Mouse (Mus musculus): ENCODE measurements around the gene Dennd1b.

The Dennd1b gene

DNA sequence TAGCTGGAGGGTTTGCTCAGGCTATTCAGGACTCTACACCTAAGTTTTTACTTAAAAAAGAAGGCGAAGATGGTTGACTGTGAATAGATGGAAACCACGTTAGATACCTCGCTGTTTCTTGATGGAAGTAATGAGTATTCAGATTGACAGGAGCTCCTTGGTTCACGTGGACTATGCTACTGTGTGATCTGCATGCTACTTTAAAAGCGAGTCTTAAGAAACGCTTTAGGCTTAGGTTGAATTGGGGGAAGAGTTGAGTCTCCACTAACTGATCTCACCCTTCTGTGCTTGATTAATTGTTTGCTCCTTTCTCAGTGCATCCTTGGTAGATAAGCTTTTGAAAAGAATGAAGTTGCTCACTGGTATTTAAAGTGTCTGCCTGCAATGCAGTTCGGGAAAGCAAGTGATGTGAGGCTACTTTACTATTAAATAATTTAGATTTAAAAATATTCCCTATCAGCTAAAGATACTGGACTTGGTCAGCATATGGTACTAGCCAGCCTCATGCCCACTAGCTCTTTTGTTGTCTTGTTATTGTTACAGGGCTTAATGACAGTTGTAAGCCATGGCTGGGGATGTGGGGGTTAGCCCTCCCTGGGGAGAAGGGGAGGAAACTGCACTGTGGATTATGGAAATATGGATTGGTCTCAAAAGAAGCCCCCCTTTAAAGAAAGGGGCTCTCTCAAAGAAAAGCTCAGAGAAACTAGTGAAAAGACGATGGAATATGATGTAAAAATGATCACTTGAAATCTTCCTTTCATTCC lies 62.8 kb downstream of the Dennd1b start:
- DNase-seq, result no peak

DNA sequence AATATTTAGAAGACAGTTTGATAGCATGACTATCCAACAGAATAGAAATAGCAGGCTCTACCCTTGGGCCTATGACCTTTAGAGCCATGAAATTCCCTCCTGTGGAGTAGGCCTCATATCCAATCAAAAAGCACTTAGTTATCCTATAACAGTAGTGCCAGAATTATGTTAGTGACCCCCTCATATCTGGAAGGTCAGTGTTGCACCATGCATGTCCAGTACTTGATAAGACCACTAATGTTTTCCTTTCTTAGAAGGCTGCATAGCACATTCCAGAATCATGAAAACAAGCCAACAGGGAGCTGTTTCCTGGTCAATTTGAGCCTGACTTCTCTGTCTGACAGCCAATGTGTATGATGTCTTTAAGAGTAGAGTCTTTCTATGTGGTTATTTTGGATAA lies 66.3 kb downstream of the Dennd1b start:
- DNase-seq, result no peak

DNA sequence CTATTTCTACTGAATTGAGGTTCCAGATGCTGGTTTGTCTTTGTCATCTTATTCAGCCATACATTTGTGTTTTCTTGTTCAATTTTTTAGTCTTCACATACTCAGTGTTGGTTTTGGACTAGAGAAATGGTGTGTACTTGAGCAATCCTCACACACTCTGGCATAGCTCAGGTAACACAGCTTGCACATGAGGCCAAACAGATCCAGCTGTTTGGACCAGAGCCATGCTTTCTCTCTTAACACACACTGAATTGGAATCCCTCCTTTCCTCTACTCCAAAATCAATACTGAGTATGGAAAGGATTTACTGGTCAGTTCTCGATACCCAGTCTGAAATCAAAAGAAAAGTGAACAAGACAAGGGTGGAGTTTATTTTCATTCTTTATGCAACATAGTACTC lies 69.2 kb downstream of the Dennd1b start:
- DNase-seq, result no peak

DNA sequence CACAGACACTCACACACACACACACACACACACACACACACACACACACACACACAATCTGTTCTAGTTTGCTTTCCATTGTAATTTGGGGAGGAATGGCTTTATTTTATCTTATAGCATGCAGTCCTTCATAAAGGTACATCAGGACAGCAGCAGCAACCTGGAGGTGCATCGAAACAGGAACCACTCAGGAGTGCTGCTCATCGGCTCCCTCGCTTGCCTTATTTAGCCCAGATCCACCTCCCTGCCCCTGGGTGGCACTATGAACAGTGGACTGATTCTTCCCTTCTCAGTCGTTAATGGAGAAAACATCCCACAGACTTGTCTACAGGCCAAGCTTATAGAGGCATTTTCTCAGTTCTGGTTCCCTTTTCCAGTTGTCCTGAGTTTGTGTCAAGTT lies 71.9 kb downstream of the Dennd1b start:
- DNase-seq, result no peak

DNA sequence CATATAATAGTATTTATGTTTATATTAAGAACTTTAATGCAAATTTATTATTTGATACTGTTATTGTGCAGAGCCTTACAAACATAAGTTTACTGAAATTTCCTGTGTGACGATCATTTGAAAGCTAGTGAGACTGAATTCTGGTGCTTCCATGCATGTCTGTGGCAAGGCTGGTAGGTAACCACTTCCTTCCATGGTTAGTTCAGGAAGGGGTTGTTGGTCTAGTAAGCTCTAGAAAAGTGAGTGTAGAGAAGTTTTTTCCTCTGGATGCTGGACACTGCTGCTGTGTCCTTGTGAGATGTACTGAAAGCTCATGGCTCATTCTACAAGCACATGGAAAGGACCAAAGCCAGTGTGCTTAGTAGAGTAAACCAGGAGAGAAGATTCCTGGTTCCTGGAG lies 73.1 kb downstream of the Dennd1b start:
- DNase-seq, result no peak

DNA sequence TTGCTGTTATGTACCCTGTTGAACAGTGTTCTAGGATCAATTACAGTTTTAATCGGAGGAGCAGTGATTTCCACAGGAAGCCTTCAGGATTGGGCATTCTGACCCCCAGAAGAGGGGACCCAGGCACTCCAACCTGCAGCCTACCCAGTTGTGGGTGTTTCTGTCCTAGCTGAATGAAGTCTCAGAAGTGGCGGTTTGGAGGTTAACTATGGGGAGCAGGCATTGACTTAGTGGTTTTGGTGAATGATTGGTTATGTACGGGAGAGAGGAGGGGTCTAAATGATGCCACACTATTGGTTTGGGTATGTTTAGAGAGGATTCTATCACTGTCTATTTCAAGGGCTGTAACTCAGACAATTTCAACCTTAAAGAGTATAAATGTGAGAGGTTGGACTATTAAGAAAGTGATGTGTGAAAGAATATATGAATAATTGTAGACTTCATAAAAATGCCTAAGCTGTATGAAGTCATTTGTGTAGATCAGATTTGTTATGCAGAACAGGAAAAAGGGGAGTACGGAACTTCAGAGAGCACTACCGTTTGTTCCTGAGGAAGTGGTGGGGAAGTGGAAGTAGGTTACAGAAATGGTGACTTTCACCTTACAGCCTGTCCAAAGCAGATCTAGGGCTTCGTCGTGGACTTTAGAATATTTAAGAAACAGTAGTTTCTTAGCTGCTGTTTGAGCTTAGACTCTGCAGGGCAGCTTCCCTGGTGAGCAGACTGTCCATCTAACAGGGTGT lies 73.7 kb downstream of the Dennd1b start:
- DNase-seq, result no peak

DNA sequence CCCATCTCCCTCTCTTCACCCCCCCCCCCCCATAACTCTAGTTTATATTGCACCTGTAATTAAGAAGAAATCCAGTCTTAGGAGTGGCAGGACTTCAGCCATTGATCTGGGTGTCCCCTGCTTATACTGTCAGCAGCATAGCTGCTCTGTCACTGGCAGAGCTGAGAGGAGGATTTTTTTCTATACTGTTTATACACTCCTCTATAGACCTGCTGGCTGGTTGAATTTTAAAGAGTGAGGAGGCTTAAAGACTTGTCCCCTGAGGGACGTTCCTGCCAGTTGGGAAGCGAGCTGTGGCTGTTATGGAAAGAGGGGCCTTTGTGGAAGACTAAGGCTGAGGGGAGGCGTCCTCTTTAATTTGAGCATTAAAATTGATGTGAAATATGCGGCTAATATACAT lies 74.8 kb downstream of the Dennd1b start:
- no peak for DNase-seq

DNA sequence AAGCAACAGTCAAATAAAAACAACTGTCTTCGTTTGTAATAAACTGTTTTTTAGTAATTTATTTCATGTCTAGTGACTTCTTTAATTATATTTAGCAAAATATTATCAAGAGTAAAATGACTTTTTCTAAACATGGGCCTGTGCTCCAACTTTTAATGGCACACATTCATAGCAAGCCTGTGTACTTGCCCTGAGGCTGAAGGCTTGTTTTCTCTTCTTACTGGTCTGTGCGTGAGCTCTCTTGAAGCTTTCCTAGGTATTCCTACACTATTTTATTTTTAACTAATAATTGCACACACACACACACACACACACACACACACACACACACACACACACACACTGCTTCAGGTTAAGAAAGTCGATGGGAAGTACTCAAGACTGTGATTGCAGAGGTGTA lies 75.4 kb downstream of the Dennd1b start:
- DNase-seq, result no peak

DNA sequence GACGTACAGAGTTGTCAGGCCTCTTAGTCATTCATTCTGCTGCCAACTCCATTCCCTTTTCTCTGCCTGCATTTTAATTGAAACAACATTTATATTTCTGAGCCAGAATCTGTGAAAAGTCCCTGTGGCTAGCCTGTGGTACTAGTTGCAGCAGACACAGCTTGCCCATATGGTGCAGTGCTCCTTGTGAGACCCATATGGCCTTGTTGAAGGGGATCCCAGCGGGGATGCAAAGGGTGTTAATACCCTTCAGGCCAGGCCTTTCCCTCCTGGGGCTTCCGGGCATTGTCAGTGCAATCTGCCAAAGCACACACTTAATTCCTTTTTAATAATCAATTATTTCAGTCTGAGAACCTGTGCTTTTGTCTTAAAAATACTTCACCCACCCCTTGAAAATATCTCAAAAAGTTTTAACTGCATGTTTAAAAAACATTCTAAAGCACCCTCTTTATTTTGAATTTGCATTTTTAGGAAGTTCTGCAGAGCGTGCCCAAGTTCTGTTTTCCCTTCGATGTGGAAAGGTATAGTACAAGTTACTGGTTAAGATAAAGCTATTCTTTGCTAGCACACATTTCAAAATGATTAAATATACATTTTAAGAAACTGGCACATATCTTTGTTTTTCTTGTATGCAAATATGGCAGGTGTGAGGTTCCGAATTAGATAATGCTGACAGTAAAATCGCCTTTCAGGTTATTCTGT lies 76.4 kb downstream of the Dennd1b start:
- DNase-seq, result peak; percentile 26

DNA sequence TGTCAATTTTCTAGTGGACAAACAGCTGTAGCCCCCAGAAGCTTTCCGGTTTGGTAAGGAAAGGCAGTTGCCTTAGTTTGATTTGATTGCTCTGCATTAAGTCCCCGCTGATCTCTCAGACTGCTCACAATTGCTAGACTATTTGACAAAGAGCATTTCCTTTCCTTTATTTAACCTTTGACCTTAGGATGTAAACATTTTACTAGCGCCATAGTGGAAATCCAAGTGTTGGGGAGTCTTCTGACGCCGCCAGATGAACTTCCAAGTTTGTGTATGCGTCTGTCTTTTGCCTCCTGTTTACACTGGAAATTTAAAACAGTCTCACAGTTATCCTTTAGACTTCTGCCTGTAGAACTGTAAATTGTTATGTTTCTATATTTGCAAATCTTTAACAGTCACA lies 85.8 kb downstream of the Dennd1b start:
- DNase-seq, result no peak

DNA sequence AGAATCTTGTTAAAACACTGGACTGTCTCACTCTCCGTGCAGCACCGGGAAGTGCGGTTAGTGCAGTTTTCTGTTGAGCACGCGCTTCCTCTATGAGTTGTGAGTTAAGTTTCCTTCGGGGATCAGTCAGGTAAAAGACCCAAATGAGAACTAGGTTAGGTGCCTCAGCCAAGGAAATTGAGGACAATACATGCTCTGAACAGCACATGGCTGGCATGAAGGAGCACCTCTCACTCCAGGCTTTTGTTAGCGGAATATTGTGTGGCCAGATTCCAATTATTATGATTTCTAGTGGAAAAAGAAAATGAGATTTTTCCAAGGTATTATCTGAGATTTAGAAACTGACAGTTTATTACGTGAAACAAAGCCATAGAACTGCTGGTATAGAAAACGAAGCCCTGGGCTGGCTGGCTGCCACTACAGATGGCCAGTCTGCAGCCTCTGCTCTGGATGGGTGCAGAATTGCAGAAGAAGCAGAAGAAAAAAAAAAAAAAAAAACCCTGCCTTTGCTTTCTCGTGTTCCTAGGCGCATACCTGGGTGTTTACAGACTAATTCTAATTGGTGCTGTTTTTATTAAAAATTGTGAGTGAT lies 86.7 kb downstream of the Dennd1b start:
- peak; percentile 40 for DNase-seq

DNA sequence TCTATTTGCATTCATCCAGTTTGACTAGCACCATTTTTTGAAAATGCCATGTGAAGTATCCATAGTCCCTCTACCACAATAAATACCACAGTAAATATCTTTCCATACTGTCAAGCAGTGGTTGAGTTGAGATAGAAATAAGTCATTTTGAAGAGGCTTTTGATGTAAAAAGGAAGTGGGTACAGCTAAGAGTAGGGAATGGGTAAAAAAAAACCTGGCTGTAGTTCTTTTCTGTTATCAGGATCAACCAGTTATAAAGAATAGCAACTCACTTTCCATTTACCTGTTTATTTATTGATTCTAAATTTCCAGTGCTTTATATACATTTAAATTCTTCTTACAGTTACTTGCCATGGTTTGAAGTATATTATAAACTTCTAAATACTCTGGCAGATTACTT lies 89.8 kb downstream of the Dennd1b start:
- no peak for DNase-seq

DNA sequence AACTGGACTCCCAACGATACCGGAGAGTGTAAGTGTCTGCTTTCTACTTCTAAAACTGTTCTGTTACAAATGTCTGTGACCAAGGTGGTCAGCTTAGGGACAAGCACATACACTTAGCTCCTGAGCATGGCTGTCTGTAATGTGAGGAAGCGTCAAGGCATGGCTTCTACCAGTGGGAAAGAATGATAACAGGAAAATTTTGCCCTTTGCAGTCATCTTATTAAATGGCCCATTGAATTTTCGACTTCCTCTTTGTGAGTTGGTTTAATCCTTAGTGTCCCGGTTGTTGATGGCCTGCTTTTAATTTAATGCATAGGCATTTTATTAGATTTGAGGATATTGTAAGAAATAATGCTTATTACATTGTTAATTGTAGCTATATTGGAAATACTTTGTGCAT lies 97.1 kb downstream of the Dennd1b start:
- no peak for DNase-seq

DNA sequence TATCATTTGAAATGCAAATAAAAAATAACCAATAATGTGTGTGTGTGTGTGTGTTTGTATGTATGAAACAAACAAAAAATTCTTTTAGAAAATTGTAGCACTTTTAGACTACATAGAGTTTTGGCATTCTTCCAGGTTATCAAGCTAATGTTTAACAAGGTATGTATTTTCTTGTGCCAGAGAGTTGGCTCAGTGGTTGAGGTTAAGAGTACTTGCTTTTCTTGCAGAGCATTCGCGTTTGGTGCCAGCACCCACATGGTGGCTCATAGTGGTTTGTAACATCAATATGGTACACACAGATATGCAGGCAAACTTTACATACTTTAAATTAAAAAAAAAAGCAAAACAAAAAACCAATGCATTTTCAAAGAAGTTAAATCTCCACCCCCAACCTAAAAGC lies 101.5 kb downstream of the Dennd1b start:
- DNase-seq, result no peak

DNA sequence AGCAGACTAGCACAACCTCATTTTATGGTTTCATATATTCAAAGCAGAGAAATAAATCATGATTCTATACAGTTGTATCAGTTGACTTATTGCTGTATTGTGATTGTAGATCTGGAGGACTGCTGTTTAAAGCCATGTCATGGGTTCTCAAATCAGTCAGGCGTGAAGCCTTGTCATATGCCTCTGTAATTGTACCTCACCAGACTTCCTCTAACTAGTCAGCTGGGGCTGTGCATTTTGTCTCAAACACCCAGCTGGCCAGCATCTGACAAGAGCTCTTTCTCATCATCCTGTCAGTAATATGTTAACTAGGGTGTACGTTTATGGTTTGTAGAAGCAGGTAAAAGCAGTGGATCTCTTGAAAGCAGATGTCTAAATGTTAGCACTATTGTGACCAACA lies 104.0 kb downstream of the Dennd1b start:
- no peak for DNase-seq

DNA sequence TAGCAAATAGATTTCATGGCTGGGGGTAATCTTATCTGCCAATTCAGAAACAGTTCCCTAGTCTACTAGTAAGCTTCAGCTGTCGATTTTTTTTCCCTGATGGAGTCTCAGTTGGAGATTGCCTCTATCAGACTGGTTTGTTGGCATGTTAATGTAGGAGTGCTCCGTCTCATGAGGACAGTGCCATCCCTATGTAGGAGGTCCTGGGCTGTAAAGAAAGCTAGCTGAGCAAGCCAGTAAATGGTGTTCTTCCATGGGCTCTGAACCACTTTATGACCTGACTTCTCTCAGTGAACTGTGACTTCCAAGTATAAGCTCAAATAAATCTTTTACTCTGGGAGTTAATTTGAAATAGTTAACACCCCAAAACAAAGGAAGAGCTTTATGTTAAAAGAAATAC lies 107.8 kb downstream of the Dennd1b start:
- DNase-seq, result no peak

DNA sequence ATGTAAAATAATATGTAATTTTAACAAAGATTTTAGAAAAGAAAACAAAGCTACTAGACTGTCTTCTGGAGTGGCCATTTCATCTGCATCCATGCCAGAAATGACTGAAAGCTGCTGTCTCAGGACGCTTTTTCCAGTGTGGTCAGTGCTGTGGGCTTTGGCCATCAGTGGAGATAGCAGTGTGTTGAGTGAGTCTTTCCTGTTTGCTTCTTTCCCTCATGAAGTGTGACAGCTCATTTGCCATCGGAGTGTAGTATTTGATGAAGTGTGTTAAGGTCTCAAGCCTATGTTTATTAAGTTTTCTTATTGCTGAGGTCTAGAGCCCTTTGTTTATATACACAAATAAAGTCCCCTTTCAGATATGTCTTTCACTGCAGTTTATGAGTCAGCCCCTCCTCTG lies 112.4 kb downstream of the Dennd1b start:
- no peak for DNase-seq

DNA sequence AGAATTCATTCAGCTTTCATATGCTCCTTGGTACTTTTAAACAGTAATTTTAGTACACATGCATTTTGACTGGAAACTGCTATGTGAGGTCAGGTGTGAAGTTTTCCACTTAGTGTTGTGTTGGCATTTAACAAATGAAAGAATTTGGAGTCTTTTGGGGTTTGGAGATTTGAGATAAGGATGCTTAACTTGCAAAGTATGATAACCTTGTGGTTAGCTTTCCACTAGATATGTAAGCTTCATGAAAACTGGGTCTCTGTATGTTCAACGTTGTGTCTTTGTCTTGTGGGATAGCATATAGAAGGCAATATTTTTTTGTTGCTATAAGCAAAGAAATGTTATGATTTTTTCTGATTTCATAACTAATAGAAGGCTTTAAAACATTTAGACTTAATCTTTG lies 114.8 kb downstream of the Dennd1b start:
- DNase-seq, result no peak

DNA sequence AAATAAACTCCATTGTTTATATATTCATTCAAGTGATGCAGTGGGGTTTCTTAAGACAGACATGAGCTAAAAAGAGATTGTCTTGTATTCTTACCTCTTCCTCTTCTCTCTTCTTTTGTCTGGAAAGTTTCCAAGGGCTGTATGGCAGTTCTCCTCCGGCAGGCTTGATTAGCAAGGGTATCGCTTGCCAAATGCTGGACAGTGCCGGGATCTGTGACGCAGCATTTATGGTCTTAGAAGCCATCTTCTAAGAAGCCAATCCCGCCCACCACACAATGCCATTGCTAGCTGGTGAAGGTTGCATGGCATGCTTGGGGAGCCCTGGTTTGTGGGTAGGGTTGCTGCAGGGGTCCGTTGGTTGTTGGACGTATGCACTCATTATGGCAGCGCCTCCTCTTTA lies 115.8 kb downstream of the Dennd1b start:
- DNase-seq, result no peak

DNA sequence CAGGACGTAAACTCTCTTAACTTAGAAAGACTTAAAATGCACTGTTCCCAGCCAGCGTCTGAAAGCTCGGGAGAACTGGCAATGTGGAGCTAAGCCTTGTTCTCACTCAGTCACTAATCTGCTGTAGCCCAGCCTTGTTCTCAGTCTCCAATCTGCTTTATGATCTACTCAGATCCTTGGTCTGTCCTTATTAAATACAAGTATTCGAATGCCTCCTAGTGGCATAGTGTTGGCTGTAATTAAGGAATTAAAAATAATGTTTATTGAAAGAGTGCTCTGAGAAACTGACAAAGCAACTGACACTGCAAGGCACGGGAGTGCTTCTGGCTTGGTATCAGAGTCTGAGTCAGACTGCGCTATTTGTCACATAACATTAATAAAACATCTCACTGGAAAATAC lies 116.3 kb downstream of the Dennd1b start:
- DNase-seq, result no peak

DNA sequence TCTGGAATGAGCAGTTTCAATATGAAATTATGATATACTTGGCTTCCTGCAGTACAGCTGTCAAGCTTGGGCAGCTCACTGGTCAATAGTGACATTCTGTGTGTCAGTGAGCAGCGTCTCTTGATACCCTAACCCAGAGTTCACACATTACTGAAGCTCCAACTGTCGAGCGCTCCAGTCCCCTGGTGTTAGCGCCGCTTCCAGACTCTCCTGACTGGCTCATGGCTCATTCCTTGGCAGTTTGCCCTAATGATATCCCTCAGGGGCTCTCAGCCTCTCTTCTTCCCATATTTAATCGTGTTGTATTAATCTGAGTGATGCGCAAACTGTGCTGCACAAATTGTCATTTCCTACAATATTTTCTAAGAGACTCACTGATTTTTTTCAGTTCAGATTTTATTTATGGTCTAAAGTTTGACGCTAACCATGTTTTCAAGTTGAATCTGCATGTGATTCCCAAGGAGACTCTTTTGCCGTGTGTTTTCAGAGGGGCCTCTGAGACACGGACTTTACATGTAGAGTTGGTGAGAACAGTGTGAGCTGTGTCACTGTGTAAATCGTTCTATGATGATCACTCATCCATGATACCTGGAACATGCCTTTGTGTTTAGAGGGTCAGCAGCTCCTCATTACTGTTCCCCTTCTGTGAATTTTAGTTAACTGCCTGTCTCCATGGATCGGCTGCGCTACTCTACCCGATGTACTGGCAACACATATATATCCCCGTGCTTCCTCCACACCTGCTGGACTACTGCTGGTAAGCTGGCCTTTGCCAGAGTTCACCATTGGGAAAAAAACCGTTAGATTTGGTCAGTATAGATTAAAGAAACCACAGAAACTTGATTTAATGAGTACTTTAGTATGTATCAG lies 117.5 kb downstream of the Dennd1b start:
- peak; percentile 9 for DNase-seq

DNA sequence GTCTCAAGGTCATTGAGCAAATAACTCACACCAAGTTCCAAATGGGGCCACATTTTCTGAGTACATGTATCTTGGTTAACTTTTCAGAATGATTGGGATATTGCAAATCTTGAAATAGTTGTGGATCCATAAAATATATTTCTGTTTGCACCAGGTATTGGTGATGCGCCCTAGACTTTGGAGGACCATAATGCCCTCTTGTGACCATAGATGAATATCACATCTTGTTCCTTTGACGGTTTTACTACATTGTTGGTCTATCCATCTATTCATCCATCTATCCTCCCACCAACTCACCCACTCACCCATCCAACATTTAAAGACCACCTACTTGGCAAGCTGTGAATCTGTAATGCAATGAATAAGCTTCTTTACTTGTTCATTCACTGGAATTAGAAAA lies 120.1 kb downstream of the Dennd1b start:
- no peak for DNase-seq

DNA sequence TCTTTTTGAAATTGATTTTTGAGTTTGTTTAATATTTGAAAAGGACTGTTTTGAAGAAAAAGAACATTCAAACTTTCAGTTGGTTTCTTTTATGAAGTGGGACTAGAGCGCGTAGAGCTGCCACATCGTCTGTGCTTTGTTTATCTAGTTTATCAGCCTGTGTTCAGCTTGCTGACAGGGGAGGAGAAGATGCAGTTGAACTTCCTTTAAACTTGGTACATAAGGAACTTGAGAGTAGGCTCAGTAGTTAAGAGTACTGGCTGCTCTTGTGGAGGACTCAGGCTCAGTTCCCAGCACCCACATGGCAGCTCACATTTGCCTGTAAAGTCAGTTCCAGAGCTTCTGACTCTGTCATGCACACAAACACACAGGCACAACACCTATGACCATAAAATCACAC lies 124.3 kb downstream of the Dennd1b start:
- DNase-seq, result no peak
